Mouse (Mus musculus): ENCODE measurements around the gene Itgb8.

The Itgb8 gene

GRCm38 (mm10) chr12:119238696-119239415 is at the start of gene Itgb8:
TSS of gene Itgb8 (minus strand) at chr12:119238802.
- DNase-seq (ENCODE audit: low read depth, low spot score) = peak; percentile 71

- no peak for DNase-seq (ENCODE audit: low read depth, low spot score)
Observed at GRCm38 (mm10) chr12:119276282-119276681, 37.7 kb upstream of the Itgb8 start.

GRCm38 (mm10) chr12:119273605-119274004 is 35.0 kb upstream of the Itgb8 start:
- DNase-seq (ENCODE audit: low read depth, low spot score) = no peak

- DNase-seq (ENCODE audit: low read depth, low spot score) = no peak
Observed at GRCm38 (mm10) chr12:119271964-119272363, 33.4 kb upstream of the Itgb8 start.

- DNase-seq (ENCODE audit: low read depth, low spot score) = no peak
Observed at GRCm38 (mm10) chr12:119270036-119270435, 31.4 kb upstream of the Itgb8 start.

- DNase-seq (ENCODE audit: low read depth, low spot score) = no peak
Observed at GRCm38 (mm10) chr12:119268723-119269122, 30.1 kb upstream of the Itgb8 start.

- no peak for DNase-seq (ENCODE audit: low read depth, low spot score)
Observed at GRCm38 (mm10) chr12:119264506-119264905, 25.9 kb upstream of the Itgb8 start.

- DNase-seq (ENCODE audit: low read depth, low spot score) = no peak
Observed at GRCm38 (mm10) chr12:119248581-119248980, 10.0 kb upstream of the Itgb8 start.

DNA sequence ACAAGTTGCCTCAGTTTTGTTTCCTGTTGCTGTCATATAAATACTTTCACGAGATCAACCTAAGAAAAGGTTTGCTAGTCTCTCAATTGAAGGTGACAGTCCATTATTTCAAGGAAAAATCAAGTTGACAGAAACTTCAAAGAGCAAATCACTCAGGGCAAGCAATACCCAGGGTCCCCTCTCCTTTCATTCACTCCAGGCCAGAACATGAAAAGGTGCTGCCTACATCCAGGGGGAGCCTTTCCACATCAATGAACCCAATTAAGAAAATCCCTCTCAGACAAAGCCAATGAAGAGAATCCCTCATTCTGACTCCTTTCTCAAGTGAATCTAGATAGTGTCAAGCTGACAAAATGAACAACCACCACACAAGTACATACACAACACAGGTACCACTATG is 2.5 kb upstream of the Itgb8 start:
- no peak for DNase-seq (ENCODE audit: low read depth, low spot score)

DNA sequence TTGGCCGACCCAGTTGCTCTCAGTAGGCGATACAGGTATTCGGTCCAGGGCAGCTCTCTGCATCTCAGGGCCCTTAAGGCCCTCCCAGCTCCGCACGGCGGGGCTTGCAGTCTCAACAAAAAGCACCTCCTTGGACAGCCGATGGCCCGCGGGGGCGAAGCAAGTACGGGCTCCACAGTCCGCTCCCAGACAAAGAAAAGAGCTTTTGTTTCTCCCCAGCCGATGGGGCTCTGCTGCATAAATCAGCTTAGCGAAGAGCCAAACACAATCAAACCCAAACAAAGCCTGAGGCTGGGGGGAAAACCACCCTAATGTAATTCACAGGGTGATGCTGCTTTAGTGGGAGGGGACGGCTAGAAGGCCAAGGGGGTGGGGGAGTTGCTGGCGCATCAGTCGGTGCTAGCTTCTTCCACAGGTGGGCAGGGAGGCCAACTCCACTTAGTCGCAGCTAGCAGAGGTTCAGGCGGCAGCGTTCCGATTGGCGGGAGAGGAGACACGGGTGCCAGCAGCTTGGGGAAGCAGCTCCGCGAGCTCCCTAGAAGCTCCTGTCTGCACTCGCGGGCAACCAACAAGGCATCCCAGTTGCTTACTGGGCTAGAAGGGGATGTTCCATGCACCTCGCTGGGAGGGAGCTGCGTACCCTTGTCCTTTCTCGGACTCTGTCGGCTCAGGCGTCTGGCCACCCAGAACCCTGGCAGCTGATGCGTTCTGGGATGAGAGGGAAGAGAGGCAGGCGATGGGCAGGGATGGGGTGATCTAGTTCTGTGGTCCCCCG is 494 bp downstream of the Itgb8 start:
- no peak for DNase-seq (ENCODE audit: low read depth, low spot score)

GRCm38 (mm10) chr12:119237241-119237920 is 1.2 kb downstream of the Itgb8 start:
- DNase-seq (ENCODE audit: low read depth, low spot score) = no peak

GRCm38 (mm10) chr12:119231831-119232230 is 6.8 kb downstream of the Itgb8 start:
- no peak for DNase-seq (ENCODE audit: low read depth, low spot score)

GRCm38 (mm10) chr12:119230444-119230843 is 8.2 kb downstream of the Itgb8 start:
- no peak for DNase-seq (ENCODE audit: low read depth, low spot score)

GRCm38 (mm10) chr12:119229601-119230000 is 9.0 kb downstream of the Itgb8 start:
- no peak for DNase-seq (ENCODE audit: low read depth, low spot score)

DNA sequence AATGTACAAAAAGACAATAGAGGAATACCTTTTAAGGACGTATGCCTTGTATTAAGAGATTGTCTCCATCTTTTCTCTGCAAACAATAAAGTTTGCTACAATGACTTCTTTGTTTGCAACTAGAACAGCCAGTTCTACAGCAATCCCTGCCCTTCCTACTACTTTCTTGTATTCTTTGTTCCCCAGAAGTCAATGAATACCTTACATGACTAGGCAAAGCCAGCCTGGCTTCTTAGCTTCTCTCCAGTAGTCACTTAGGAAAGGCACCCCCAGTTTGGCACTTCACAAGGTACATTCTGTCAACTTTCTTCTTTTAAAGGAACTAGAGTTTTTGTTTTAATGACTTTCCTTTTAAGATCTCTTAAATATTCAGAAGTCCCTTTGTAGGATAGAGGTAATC is 10.7 kb downstream of the Itgb8 start:
- DNase-seq (ENCODE audit: low read depth, low spot score) = no peak

- no peak for DNase-seq (ENCODE audit: low read depth, low spot score)
Observed at GRCm38 (mm10) chr12:119224699-119225098, 13.9 kb downstream of the Itgb8 start.

- DNase-seq (ENCODE audit: low read depth, low spot score) = no peak
Observed at GRCm38 (mm10) chr12:119219409-119219808, 19.2 kb downstream of the Itgb8 start.

DNA sequence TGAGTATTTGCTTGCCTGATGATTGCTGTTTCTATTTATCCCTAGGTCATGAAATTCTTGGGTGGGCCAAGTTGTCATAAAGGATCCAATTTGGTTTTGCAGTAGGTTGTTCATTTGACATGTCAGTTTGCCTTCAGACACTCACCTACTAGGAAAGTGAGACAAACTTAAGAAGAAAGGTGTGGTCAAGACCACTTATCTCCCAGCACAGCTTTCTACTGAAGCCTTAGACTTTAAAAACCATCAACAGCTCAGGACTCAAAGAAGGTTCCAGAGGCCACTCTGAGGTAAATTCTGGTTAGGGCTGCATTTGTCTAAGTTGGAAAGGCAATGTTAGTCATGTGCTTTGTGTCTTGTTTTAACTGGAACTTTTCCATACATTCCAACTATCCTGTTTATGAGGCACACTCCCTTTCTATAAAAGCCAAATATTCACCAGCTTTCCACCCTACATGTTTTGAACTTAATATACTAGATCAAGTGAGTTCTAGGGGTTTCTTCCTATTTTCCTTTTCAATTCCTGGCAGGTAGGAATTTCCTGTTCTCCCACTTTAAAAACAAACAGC is 20.8 kb downstream of the Itgb8 start:
- DNase-seq (ENCODE audit: low read depth, low spot score) = no peak

GRCm38 (mm10) chr12:119215225-119215624 is 23.4 kb downstream of the Itgb8 start:
- no peak for DNase-seq (ENCODE audit: low read depth, low spot score)

DNA sequence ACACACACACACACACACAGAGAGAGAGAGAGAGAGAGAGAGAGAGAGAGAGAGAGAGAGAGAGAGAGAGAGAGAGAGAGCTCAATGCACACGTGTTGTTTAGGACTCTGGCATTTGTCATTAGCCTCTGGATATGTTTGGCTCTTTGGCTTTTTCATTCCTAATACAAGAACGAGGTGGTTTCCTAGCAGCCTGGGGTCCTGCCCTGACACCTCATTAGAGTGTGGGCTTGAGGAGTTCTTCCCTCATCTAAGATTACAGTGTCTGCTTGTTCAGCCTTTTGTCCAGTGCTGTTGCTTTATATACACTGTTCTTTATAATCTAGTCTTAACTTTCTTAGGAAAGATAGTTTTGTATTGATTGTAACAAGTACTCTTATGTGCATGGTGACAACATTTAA is 27.1 kb downstream of the Itgb8 start:
- no peak for DNase-seq (ENCODE audit: low read depth, low spot score)

GRCm38 (mm10) chr12:119210590-119210989 is 28.0 kb downstream of the Itgb8 start:
- no peak for DNase-seq (ENCODE audit: low read depth, low spot score)

- no peak for DNase-seq (ENCODE audit: low read depth, low spot score)
Observed at GRCm38 (mm10) chr12:119210073-119210425, 28.6 kb downstream of the Itgb8 start.

Measured in brain, embryonic 18.5 days (tissue).